Mouse (Mus musculus) skeletal muscle tissue, adult 2 months (tissue): ENCODE measurements around the gene Atp13a3.

Experiments
- DNase-seq: peaks from one replicate; pipeline ENCODE4 v3.0.0-alpha.2; 2012; ENCODE audit warnings: low read depth, low spot score

Gene Atp13a3

DNA sequence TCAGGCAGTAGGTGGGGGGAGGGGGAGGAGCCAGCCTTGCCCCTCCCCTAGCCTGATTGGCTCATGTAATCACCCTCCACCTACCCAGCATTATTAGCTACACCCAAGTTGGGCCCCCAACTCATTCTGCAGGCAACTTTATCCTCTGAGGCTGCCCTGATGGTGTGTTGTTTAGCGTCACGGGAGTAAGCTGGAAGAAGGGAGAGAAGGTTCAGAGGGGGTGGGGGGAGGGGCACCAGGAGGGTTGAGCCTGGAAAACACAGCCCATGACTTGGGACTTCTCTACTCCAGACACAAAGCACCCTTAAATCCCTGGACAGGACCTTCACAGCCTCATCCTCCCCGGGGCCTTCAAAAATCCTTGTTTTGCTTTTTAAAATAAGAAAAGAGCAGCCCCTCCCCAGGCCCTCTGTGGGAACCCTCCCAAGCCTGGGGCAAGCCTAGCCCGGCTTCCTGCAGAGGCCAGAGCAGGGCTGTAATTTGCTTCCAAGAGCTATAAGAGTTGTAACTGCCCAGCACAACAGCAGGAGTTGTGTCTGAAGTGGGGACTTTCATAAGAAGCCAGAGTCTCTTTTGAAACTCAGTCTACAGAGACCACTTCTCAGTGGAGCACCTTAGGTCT lies 125.0 kb downstream of the Atp13a3 start:
- no peak for DNase-seq

- DNase-seq = no peak
These were observed 127.4 kb downstream of the Atp13a3 start for GRCm38 (mm10) chr16:30278406-30278805.

GRCm38 (mm10) chr16:30275558-30276340 lies 130.0 kb downstream of the Atp13a3 start:
- no peak for DNase-seq

- DNase-seq = no peak
These were observed 132.7 kb downstream of the Atp13a3 start for GRCm38 (mm10) chr16:30273065-30273464.

DNA sequence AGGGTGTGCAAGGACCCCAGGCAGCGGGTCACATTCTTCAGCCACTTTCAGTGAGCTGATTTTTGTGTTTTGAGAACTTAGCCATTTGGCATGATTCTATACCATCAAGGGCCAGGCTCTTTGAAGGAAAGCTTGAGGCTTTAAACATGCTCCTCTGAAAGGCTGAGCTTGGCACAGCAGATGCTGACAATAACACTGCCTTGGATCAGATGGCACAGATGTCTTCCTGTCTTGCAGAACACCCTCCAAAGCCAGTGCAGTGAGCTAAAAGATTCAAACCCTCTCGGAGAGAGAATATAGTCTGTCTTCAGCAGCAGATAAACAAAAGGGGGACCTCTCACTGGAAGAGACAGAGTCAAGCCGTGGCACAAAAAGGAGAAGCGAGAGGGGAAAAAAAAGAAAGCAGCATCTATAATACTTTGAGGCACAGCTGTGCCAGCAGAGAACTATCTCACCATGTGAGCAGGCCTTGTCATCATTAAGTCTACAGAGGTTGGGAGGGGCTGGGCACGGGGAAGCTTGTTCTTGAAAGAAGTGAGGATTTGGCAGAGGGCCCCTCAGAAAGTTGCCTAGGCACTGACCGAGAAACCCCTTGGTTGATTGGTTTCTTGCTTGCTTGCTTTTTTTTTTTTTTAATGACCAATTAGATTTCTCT lies 133.7 kb downstream of the Atp13a3 start:
- no peak for DNase-seq

DNA sequence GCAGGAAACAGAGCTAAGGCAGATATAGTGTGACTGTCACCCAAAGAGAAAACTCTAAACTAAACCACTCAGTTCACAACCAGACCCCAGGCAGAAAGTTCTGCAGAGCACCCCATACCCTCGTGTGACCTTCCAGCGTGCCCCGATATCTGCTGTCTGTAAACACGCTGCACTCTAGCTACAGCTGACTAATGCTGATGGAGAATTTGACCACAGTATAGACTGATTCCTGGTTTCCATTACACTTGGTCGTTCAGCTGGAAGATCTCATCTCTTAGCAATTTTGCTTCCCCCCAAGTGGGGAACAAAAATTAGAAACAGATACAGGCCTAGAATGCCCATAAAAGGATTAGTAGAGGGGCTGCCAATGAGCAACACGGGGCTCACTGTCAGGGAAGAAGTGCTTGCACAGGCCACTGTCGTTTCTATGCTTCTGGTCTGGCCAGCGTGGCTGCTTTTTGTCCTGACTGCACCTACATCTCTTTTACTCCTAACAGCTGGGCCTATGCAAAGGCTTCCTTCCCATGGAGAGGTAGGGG lies 134.5 kb downstream of the Atp13a3 start:
- no peak for DNase-seq

DNA sequence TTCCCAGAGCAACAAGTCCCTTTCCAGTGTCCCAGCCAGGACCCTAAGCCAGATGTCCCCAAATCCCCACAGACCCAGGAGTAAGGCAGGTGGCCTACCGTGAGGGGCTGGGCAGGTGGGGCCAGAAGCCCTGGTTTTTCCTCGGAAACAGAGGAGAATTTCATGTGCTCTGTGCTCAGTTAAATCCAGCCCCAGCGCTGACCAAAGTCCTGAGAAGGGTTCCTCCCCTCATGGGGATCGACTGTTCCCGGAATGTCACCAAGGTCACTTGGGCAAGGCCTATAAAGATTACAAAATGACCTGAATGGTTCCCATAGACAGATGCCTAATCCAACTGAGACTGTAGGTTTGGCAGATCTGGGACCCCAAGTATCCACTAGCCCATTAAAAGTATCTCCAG lies 138.4 kb downstream of the Atp13a3 start, which contains the start of gene Cpn2:
TSS of gene Cpn2 (minus strand) at position 141 of the 400 bp plus-strand sequence.
- no peak for DNase-seq

DNA sequence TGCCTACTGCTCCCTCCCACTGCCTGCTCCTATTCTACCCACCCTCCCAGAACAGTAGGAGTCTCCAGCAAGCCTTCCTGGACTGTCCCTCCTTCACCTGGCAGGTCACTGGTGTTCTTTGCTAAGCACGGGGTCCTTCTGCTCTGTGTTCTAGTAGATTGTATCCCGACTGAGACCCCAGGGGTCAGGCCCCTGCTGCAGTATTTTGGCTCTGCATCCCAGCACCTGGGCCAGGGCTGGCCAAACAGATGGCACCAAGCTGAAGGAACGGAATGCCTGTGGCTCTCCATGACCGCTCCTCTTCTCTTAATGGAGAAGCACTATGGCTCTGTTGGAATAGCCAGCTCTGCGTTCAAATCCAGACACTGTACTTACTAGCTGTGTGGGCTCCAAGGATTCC lies 139.2 kb downstream of the Atp13a3 start:
- DNase-seq = no peak

DNA sequence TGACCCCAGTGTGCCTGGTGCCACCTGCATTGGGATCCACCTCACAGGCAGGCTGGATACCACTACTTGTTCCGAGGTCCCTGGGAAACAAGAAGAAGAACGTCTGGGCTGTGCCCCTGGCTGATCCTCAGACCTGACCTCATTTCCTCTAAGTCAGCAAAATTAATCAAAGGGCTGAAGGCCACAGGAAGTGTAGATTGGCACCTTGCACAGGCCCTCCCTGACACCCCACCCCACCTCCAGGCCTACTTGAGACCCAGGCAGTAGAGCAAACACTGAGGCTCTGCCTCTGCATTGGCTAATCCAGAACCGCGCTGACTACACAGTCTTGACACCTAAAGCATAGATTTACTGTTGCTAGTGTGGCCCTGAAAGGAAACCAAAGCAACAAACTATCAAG lies 140.2 kb downstream of the Atp13a3 start:
- no peak for DNase-seq

DNA sequence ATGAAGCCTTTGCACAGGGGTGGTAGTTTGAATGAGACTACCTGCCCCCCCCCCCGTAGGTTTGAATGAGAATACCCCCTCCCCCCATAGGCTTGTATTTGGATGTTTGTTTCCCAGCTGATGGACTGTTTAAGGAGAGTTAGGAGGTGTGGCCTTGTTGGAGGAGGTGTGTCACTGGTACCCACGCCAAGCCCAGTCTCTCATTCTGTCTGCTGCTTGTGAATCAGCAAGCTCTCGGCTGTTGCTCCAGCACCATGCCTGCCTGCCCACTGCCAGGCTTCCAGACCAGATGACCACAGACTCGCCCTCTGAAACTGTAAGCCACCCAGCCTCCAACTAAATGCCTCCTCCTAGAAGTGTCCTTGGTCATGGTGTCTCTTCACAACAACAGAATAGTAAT lies 142.6 kb downstream of the Atp13a3 start:
- DNase-seq = no peak

DNA sequence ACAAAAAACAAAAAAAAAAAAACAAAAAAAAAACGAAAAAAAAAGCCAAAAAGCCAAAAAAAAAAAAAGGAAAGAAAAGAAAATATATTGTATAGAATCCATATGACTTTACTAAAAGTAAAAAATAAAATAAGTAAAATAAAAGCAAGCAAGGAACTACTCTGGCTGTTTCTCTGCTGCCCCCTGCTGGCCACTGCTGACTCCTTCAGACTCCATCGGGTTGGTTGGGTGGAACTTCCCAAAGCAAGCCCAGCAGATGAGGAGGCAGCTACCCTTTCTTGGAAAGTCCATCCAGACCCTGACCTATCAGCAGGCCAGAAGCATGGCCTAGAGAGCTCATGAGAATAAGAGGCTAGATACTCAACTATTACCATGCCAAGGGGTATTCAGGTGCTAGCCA lies 143.1 kb downstream of the Atp13a3 start:
- DNase-seq = peak; percentile 44
